Mouse (Mus musculus) megakaryocyte progenitor cell, adult 5-6 weeks (primary cell): ENCODE measurements around the gene Ank3. TPM values are rescaled to one million over a fixed set of nuclear protein-coding genes. Genes with fewer than 3 reads are reported as not detected.

Experiments
- ATAC-seq: replicated peaks from 2 replicates; pipeline ENCODE4 v1.8.0; 2016; ENCODE audit warnings: mild to moderate bottlenecking, moderate TSS enrichment, inconsistent platforms; ENCODE audit not compliant: poor library complexity
- total RNA-seq, 2 experiments: library from RNA; stranded (forward) in 1 of 2; stranded (reverse) in 1 of 2; fragments of 157-497, 149-512 nt in 1 of 2; fragments of 200-1000 nt in 1 of 2; gene quantifications; 2 replicates each; pipeline versions ENCODE4 v1.2.3 to v1.2.4; 2015 to 2017

Gene Ank3
- total RNA-seq, 2 experiments from 2014 or later, result 0.25 TPM; not detected in 1

- ATAC-seq, result no peak
Measured at GRCm38 (mm10) chr10:69742528-69742927, 344.0 kb downstream of the Ank3 start.

- no peak for ATAC-seq
Measured at GRCm38 (mm10) chr10:69744181-69744580, 345.6 kb downstream of the Ank3 start.

GRCm38 (mm10) chr10:69744871-69745270 lies 346.3 kb downstream of the Ank3 start:
- no peak for ATAC-seq

GRCm38 (mm10) chr10:69746322-69746721 lies 347.7 kb downstream of the Ank3 start:
- ATAC-seq, result no peak

GRCm38 (mm10) chr10:69746730-69747129 lies 348.2 kb downstream of the Ank3 start:
- ATAC-seq, result no peak

- ATAC-seq, result no peak
Measured at GRCm38 (mm10) chr10:69751416-69751815, 352.8 kb downstream of the Ank3 start.

GRCm38 (mm10) chr10:69753464-69753863 lies 354.9 kb downstream of the Ank3 start:
- no peak for ATAC-seq

GRCm38 (mm10) chr10:69756956-69757672 lies 358.5 kb downstream of the Ank3 start:
- ATAC-seq, result no peak

- no peak for ATAC-seq
Measured at GRCm38 (mm10) chr10:69762977-69763376, 364.4 kb downstream of the Ank3 start.

GRCm38 (mm10) chr10:69764402-69764801 lies 365.8 kb downstream of the Ank3 start:
- ATAC-seq, result no peak

- 0 out of 2 replicates have a peak, but pooled peaks have one; percentile 16 for ATAC-seq
Measured at GRCm38 (mm10) chr10:69777065-69777645, 378.6 kb downstream of the Ank3 start.

GRCm38 (mm10) chr10:69777736-69778135 lies 379.2 kb downstream of the Ank3 start:
- ATAC-seq, result no peak

GRCm38 (mm10) chr10:69779246-69779645 lies 380.7 kb downstream of the Ank3 start:
- no peak; the same call in 1 of the 2 replicates for ATAC-seq

GRCm38 (mm10) chr10:69781491-69781890 lies 382.9 kb downstream of the Ank3 start:
- ATAC-seq, result peak; percentile 93

GRCm38 (mm10) chr10:69785235-69785634 lies 386.7 kb downstream of the Ank3 start:
- ATAC-seq, result peak; percentile 62

- ATAC-seq, result no peak
Measured at GRCm38 (mm10) chr10:69785692-69786091, 387.1 kb downstream of the Ank3 start.

GRCm38 (mm10) chr10:69786220-69786993 lies 387.8 kb downstream of the Ank3 start:
- ATAC-seq, result no peak

- ATAC-seq, result no peak
Measured at GRCm38 (mm10) chr10:69787379-69787778, 388.8 kb downstream of the Ank3 start.

- ATAC-seq, result no peak
Measured at GRCm38 (mm10) chr10:69790606-69791005, 392.0 kb downstream of the Ank3 start.

- ATAC-seq, result no peak
Measured at GRCm38 (mm10) chr10:69791951-69792350, 393.4 kb downstream of the Ank3 start.

GRCm38 (mm10) chr10:69792400-69792799 lies 393.8 kb downstream of the Ank3 start:
- no peak for ATAC-seq

GRCm38 (mm10) chr10:69793079-69793478 lies 394.5 kb downstream of the Ank3 start:
- ATAC-seq, result peak; percentile 84
